Mouse (Mus musculus): ENCODE measurements around the gene H2-Q4.
"Not testable (repeated sequence)": the region's sequence is repeated elsewhere in the genome, so short reads cannot be mapped to it uniquely, and the experiment has no call there.

DNA sequence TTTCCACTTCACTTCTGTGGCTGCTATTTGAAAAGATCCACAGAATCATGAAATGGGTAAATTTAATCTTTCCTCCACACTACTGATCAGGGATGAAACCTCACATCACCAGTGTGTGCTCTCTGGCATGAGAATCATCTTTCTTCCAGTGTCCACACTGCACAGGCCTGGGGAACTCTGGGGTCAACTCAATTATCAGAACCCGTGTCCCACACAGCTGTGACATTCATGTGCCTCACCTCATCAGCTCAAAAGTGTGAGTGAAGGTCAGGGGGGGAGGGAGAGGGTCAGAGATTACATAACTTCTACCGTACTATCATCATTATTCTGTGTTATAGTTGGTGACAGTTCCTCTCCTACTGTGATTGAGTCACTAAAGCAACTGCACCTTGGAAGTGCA is 13.3 kb downstream of the H2-Q4 start:
- TF ChIP-seq CTCF (IDR thresholded peaks at IDR 0.05; ENCODE audit: low read depth, low read length); GATA1 (IDR thresholded peaks at IDR 0.05; ENCODE audit: borderline replicate concordance, low read length); TAL1 (conservative IDR thresholded peaks at IDR 0.05; ENCODE audit: low read depth, low read length); GATA2 (IDR thresholded peaks at IDR 0.05; ENCODE audit: borderline replicate concordance, low read depth, low read length); POLR2AphosphoS5 (IDR thresholded peaks at IDR 0.05; ENCODE audit: insufficient replicate concordance, low read depth, low read length): not testable (repeated sequence)

Data from G1E (cell line).